Mouse (Mus musculus) central nervous system, embryonic 14 days (tissue): ENCODE measurements around the gene Slc12a7. TPM values are rescaled to one million over a fixed set of nuclear protein-coding genes. Genes with fewer than 3 reads are reported as not detected.

Experiments
- polyA plus RNA-seq: library from polyadenylated mRNA; depleted of rRNA; stranded (reverse); fragments of >200 nt; gene quantifications from 2 replicates; pipeline ENCODE4 v1.2.3, GENCODE M21; 2012; rRNA removed

Gene Slc12a7
- polyA plus RNA-seq = 30.5 and 34.8 TPM in 2 replicates

DNA sequence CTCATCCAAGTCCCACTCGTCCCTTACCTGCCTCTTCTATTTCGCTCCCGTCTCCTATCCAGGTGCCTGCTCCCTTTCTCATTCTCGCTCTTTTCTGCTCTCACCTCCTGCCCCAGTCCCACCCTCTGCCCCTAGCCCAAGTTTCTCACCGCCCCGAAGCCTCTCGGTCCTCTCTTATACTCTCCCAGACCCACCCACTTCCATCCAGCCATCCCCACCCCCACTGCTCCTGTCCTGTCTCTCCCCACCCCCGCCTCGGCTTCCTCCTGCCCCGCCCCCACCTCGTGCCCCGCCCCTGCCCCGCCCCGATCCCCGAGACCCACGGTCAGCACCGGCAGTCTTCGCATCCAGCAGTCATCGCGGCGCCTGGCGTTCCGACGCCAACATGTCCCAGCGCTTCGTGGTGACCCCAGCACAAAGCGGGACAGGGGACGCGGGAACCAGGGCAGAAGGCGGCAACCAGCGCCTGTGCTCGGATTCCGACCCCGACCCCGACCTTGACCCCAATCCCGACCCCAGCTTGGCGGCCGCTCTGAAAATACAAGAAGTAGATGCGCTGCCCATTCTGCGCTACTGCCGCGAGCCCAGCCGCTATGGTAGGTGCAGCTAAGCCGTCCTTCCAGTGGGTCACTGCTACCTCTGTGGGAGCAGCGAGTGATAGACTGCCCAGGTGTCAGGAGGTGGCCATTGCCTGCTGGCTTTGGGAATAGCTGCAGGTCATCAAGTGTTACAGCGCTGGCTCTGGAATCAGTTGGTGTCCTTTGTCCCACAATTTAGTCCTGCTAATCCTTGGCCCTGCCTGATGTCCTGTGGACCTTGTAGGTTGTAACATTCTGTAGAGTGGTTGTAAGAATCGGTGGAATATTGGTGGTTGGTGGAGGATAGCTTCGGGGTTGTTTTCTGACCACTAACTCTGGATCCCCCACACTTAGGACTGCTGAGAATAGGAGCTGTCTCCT, at the start of gene Slc12a7:
Slc12a7 (plus strand) TSS at position 353 of the 959 bp plus-strand sequence.

DNA sequence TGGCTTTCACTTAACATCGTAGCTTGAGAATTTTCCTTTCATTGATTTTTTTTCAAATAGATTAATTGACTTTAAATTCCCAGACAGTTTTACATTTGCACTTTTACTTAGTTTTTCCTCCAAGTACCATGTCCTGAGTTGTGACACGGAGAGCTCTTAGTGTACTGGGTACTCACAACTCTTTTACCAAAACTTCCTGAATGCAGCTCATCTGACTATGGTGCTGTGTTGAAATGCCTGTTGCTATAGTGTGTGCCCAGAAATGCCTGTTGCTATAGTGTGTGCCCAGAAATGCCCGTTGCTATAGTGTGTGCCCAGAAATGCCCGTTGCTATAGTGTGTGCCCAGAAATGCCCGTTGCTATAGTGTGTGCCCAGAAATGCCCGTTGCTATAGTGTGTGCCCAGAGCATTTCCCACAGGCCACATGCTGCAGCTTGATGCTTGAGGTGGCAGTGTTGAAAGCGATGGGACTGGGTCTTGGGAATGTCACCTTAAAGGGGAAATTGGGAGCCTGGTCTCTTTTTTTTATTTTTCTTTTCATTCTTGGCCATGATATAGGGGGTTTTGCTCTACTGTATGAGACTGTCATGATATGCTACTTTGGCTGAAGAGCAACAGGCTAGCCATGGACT, 28.1 kb upstream of the Slc12a7 start, which contains the start of gene Slc6a19:
Slc6a19 (minus strand) TSS at position 172 of the 632 bp plus-strand sequence.

DNA sequence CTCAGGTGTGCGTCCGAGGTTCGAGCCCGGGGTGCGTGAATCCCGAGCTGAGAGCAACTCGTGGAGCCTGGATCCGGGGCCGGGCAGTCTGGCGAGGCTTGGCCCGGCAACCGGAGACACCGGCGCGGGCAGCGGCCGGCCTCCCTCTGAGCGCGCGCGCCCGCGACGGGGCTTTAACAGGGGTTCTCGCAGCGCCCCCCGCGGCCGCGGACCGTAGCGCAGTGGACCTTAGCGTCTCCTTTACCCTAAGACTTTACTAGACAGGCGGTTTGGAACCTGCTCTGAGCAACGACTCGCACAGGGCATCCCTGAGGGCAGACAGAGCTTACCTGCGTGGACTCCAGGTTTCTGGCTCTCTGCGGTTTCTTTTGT, 114.6 kb downstream of the Slc12a7 start, which contains the start of gene Nkd2:
Nkd2 (minus strand) TSS at position 167 of the 372 bp plus-strand sequence.

Other genes with a start within 250 kb of the Slc12a7 start
- 1.5 and 1.7 TPM in 2 replicates for gene Slc6a3, start 196.3 kb upstream of the Slc12a7 start, polyA plus RNA-seq
- 114 and 125 TPM in 2 replicates for gene Clptm1l, start 129.1 kb upstream of the Slc12a7 start, polyA plus RNA-seq
- gene Tert, start 106.2 kb upstream of the Slc12a7 start, polyA plus RNA-seq = 14.7 and 15.7 TPM in 2 replicates
- 0.06 TPM in 1 of 2 replicates, not detected in the other for gene Slc6a18, start 55.1 kb upstream of the Slc12a7 start, polyA plus RNA-seq
- gene Slc6a19, start 28.2 kb upstream of the Slc12a7 start, polyA plus RNA-seq = 0.15 and 0.41 TPM in 2 replicates
- 14.0 and 19.4 TPM in 2 replicates for gene Nkd2, start 114.5 kb downstream of the Slc12a7 start, polyA plus RNA-seq
- 13.8 TPM in 2 replicates for gene Trip13, start 204.7 kb downstream of the Slc12a7 start, polyA plus RNA-seq
- 150 and 152 TPM in 2 replicates for gene Brd9, start 204.7 kb downstream of the Slc12a7 start, polyA plus RNA-seq
- gene Zdhhc11, start 230.8 kb downstream of the Slc12a7 start, polyA plus RNA-seq = 0.04 and 0.05 TPM in 2 replicates